Mouse (Mus musculus) urinary bladder, adult 18-20 months (tissue): ENCODE results near the gene Foxp4.
"Not testable (repeated sequence)": the region's sequence is repeated elsewhere in the genome, so short reads cannot be mapped to it uniquely, and the experiment has no call there.

ENCODE experiments used
- DNase-seq, 2 experiments: peaks; one replicate each; pipeline ENCODE4 v3.0.0; 2022; ENCODE audit warnings: low spot score in 2 of 2, mixed read lengths in 2 of 2

Gene Foxp4

DNA sequence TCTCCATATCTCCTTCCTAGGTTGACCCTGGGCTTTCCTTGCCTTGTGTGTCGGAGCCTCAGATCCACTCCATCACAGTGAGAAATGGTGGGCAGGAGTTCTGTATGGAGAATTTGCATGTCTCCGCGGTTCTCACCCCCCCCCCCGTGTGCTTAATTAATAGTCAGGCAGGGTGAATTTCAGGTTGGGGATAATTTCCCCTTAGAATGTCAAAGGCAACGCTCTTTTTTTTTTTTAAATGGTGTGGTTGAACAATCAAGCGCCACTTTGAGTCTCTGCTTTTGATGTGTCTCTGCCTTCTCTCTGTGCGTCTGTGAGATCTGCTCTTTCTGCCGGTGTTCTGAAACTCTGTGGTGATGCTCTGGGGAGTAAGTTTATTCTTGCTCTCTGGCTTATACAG is 69.5 kb downstream of the Foxp4 start:
- DNase-seq: no peak

DNA sequence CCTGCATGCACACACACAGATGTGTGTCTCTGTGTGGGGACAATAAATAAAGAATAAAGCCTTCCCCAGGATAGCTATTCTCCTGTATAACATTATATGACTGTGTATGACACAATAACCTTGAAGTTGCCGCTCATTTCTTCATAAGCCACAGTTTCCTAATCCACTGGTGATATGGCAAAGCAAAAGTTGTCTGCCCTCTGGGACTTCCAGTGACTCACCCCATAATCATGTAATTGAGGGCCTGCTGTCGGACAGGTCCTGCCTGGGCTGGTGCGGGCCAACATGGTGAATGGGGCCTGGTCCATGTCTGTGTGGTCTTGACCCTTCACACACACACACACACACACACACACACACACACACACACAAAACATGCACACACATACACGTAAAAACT is 70.7 kb downstream of the Foxp4 start:
- no peak for DNase-seq

DNA sequence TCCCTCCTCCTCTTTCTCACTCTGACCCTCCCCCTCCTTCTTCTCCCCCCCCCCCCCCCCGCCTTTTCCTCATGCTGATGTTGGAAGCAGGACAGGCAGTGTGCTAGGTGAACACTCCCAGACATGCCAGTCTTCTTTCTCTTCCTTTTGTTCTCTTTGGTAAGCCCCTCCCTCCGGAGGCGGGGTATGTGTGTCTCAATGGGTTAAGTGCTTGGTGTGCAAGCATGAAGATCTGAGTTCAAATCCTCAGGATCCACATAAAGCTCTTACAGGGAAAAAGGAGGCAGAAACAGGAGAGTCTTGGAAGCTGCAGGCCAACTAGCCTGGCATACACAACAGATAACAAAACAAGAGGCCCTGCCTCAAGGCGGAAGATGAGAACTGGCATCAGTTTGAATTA is 71.1 kb downstream of the Foxp4 start:
- no peak for DNase-seq

DNA sequence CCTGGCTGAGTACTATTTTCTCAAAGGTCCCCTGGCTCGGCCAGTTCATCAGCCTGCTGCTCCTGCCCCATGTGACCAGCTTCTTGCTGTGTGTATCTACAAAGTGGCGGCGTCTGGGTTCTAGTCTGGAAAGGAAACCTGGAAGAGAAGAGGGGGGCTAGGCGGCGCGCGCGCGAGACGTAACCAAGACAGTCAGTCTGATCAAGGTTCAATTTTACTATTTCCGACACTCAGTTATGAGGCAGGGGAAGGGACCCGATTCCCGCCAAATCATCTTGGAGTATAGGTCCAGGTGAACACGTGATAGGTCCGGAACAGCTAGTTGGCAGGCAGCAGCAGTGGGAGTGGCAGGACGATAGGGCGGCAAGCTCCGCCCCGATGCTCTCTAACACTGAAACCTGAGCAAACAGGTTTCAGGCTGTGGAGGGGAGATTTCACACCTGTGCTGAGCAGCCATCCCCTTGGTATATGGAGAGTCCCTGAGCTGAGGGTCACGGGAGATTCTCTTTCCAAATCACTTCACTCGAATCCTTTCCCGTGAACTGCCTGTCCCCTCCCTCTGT is 72.6 kb downstream of the Foxp4 start:
- not testable (repeated sequence) for DNase-seq

DNA sequence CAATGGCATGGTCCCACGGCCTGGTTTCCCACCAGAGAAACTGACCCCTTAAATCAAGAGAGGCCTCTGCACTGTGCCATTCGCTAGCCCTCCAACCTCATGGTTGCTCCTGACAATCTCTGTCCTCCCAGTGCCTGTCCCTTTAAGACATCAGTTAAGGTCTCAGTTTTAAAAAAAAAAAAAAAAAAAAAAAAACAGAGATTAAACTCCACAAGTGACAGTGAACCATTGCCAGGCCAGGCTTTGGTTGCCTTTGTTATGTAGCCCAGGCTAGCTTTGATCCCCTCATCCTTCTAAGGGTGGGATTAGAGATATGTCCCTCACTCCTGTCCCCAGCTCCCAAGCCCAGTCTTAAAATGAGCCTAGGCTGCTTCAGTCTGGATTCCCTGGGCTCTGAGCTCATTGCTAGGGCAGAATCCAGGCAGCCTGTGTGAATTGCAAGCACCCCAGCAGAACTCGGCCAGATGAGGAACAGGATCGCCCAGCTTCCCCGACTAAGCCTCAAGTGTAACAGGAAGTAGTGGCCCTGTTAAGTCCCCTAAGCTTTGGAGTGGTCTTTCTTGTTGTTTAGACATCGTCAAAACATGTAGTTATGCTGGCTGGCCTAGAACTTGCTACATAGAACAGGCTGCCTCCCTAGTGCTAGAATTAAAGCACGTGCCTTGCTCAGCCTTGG is 73.7 kb downstream of the Foxp4 start:
- no peak for DNase-seq

DNA sequence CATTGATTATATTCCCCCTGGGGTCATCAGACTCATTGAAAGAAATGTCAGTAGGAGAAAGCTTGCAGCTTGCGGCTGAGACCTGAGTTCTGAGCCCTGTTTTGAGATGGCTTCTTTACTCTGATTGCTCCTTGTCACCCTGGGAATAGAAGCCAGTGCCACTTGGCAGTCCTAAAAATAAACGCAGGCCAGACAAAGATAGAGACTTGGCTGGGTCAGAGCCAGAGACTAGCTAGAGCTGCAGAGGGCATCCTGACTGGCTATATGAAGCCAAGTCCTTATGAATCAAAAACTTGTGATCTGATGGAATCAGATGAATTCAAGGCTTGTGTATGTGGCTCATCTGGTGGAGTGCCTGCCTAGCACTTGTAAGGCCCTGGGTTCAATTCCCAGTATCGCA is 74.4 kb downstream of the Foxp4 start:
- no peak for DNase-seq

DNA sequence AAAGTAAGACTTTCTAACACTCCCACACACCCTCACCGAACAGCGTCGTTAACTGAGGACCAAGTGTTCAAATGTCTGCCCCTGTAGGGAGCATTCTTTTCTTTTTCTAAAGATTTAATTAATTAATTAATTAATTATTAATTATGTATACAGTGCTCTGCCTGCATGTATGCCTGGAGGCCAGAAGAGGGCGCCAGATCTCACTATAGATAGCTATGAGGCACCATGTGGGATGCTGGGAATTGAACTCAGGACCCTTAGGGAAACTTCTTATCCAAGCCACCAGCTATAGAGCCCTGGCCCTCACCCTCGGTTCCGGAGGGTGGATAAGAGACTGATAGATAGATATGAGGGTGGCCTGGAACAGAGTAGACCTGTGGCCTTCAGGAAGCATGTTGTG is 76.5 kb downstream of the Foxp4 start:
- no peak for DNase-seq

DNA sequence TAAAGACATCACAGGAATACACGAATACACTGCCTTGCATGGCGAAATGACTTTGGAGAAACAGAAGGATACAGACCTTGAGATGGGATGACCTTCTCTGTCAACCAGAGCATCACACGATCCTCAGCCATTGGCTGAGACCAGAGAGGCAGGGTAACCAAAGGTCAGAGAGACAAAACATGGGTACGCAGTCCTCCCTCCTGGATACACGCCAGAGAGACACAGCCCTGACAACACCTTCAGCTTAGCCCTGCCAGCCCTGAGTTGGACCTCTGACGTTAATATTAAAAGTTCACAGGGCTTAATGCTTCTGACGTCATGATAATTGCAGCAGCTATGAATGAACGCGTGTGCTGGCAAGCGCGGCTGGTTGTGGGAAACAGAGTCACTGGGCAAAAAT is 78.8 kb downstream of the Foxp4 start:
- DNase-seq: no peak

DNA sequence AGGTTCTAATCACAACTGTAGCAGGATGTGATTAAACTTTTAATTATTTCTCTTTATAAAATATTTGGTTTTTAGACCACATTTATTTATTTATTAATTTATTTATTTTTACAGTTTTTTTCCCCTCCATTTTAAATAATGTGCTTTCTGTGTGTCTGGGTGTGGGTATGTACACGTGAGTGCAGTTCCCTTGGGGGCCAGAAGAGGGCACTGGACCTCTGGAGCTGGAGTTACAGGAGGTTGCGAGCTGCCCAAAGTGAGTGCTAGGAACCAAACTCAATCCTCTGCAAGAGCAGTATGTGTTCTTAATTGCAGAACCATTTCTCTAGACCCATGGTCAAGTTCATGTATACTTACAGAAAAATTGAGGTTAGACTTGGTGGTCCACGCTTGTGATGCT is 81.0 kb downstream of the Foxp4 start:
- DNase-seq: no peak

DNA sequence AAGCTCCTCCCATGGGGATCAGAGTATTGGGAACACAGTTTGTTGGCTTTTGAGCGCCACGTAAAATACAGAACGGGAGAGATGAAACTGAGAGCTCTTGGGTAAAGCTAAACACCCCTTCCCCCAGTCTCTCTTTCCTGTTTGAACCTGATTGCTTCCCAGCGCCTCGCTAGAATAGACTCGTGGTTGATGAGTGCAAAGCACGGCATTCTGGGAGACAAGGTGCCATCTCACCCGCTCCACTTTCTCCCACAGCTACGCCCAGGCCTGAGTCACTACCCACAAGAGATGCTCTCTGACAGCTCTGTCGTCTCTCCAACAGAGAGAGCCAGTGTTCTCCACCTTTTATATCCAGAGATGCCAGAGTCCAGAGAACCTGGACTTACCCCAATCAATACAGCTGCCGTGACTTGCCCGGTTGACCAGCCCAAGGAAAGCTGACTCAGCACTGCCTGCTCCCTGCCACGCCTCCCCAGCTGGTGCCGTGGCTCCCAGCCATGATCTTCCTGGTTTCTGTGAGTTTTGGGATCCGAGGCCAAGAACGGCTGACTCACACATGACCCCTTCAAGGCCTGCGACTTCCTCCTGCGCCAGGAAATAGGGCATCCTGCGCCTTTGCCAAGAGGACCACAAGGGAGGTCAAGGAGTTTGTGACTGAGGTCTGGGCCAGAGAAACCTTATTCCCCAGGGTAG is 82.4 kb downstream of the Foxp4 start:
- peak; percentile 72 to 79 for DNase-seq

DNA sequence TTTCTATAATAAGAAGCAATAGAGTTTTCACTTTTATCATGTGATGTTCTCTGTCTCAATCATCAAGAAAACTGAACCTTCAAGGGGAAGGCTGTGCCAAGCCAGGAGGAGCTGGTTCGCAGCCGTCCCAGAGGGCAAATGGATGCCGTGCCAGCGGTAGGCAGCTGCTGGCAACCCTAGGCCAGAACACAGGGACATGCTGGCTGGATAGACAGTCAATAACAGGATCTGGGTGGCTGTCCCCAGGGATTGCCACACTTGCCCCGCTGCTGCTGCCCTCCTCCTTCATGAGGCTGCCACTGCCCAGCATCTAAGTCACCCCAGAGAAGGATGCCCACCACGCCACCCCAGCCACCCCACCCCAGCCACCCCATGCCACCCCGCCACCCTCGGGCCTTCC is 82.9 kb downstream of the Foxp4 start:
- no peak for DNase-seq

DNA sequence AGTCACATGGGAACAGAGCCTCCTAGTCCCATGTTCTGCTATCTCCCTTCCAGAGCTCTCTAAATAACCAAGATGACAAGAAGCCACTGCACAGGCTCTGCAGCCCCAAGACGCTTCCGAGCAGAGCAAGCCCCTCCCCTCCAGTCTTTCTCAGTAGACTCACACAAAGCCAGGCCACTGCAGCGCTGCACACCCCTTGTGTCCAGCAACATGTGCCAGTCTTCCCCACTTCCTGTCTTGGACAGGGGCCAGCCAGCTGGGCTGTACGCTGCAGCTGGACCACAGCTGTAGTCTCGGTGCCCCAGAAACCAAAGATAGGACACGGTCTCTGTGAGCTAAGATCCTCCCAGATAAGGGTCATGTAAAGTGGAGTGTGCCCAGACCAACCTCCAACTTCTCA is 86.6 kb downstream of the Foxp4 start:
- DNase-seq: no peak

DNA sequence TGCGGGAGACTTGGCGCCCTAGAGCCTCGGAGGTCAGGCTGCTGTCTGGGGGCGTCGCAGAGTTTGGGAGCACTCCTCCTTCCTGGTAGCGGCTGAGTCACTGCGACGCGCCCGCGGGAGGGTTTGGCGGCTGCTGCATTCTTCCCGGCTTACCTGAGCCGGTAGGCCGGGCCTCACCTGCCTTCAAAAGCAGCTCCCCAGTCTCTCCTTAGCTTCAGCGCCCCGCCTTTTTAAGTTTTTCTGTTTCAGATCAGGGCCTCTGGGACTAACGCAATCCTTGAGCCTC is 90.0 kb downstream of the Foxp4 start, which contains the start of gene Mdfi:
Gene Mdfi (minus strand): TSS at position 210 of the 286 bp plus-strand sequence.
- DNase-seq: peak in 1 of 2 experiments; percentile 55

DNA sequence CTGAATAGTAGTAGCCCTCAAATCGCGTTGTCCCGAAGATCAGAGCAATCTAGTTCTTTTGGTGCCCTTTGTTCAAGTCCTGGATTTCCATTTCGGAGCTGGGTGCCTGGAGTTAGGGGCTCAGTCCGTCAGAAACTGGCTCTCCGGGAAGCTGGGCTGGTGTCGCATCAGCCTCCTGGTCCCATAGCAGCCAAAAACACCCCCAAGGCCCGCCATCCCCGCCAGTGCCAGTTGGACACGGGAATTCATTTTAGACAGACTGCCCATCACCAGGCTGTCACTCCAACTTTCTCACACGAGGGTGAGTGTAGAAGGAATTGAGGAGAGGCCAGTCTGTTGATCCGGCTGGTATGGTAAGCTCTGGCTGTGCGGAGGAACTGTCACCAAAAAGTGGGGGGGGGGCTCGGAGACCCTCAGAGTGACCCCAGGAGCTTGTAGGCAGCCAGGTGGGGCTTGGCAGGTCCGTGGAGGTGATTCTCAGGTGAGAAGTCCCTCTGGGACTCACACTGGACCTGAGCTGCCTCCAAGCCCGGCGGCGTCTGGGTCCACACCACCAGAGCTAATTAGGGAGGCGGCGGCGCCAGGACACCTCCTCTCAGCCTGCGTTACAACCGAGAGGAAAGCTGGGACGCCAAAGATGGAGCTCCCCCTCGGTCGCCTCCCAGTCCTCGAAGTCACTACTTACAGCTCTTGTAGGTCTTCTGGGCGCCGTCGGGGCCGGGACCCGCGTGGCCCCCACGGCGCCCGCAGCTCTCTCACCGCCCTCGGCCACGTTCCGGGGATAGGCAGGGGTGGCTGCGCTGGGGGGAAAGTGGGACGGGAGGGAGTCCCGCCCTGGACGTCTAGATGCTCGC is 90.6 kb downstream of the Foxp4 start:
- peak in 1 of 2 experiments; percentile 53 for DNase-seq

DNA sequence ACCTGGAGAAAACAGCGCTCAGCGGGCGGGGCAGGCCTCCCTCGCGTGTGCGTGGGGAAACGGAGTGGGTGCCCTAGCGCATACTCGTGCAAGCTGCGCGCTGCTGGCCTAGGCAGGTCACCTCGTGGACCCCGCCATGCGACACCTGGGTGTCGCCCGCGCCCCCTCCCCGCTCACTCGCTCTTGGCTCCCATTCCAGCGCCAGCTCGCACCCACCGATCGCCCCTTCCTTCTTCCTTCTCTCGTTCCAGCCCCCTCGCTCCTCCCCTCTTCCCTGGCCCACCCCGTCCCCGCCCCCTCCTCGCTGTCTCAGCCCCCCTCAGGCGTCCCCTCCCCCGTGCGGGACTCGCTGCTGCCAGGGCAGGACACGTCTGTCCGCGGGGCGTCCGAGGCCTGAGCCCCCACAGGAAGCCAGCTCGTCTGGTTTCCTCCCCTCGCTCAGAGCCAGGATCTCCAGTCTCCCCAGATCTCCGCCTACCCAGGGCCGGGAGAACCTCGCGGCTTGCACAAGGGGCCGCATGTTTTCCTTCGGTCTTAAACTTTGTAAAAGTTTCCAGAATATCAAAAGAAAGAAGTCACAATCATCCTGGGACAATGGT is 91.3 kb downstream of the Foxp4 start:
- DNase-seq: peak in 1 of 2 experiments; percentile 49

DNA sequence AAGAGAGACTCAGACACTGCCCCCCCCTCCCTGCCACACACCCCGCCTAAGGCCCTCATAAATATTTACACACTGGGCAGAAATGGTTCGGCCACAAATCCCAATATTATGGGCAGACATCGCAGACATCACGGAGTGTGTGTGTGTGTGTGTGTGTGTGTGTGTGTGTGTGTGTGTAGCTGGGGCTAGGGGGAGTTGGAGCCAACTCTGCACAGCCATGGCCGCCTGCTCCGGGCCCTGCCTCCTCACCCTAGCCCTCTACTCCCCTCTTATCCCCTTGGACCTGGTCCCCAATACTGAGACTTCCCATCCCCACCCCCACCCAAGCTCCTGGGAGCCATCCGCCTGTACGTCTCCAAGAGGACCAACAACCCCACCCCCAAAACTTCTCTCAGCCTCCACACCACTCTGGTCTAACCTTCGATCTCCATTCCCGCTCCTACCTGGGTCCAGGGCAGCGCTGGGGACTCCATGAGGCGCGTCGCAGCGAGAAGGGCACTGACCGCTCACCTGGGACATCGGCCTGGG is 91.9 kb downstream of the Foxp4 start:
- no peak for DNase-seq

DNA sequence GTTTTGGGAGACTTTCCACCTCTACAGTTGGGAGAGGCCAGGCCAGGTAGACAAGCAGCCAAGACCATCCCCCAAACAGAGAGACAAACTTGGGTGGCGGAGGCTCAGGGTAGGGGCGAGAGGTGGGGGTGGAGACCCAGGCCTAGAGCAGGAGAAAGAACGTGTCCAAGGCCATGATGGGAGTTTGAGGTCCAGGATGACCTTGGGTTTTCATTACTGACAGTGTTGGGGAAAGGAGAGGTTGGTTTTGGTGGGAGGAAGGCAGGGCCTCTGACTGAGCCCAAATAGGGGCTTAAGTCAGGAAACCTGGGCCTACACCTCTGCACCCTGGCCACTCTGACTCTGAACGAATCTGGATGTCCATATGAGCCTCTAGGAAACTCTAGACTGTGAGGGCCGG is 92.7 kb downstream of the Foxp4 start:
- DNase-seq: no peak

DNA sequence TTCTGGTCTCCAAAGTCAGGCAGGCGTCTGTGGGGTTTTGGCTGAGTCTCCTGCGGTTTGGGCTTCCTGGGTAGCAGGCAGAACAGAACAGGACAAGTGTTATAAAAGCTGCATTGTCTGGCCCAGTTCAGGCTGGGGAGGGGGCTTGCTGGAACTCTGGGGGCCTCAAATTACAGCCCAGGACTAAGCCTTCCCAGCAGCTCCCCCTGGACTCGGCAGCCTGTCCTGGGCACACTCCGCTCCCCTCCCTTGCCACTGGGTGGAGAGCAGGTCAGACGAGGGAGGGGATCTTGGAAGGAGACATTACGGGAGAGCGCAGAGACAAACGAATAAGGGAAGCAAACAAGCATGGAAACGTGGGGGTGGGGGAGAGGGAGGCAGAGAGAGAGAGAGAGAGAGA is 93.3 kb downstream of the Foxp4 start:
- DNase-seq: no peak

DNA sequence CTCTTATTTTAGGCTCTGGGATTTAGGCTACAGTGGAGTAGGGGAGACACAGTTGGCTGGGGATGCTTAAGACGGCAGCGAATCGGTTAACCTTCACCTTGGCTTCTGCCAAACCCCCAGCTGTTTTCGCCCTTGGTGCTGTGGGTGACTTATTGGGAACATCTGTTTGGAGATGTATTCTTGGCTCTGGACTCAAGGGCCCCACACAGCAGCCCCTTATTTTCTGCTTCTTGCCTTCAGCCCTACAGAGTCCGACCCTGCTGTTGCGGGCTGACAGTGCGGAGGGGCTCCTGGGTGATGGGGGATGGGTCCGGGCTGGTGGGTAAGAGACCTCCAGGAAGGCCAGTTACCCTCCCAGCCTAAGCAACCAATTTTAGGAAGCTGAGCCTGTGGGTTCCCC is 103.1 kb downstream of the Foxp4 start:
- DNase-seq: no peak

DNA sequence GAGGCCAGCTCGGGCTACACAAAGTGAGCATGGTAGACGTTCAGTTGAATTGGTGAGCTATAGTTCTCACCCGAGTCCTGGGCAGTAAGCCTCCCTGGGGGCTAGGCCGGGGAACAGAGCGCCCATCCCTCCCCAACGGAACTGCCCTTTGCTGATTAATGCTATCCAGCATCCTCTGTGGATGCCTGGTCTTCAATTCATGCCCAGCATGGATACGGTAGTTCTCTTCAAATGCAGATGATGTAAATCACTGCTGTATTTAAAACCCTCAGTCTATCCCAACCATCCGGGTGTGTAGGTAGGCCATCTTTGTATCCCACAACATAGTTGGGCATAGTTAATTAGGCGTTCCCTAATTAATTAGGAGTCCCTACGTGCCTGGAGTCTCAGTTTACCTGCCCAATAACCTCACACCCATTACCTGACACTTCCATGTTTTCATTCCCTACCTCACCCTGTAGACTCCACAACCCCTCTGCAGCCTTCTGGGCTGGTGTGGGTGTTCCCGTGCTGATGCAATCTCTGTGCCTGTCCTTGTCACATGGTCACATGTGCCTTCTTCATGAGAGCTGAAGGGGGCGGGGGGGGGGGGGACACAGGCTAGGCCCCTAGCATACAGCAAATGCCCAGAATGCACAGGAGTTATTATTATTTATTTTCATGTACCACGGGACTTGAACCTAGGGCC is 106.3 kb downstream of the Foxp4 start:
- no peak for DNase-seq
